Mouse (Mus musculus) adipocyte (in vitro differentiated cells): ENCODE results near the gene B3galt5.

Experiments used
- DNase-seq: peaks from one replicate; pipeline ENCODE4 v3.0.0-alpha.2; 2016; ENCODE audit warnings: low spot score

The B3galt5 gene

DNA sequence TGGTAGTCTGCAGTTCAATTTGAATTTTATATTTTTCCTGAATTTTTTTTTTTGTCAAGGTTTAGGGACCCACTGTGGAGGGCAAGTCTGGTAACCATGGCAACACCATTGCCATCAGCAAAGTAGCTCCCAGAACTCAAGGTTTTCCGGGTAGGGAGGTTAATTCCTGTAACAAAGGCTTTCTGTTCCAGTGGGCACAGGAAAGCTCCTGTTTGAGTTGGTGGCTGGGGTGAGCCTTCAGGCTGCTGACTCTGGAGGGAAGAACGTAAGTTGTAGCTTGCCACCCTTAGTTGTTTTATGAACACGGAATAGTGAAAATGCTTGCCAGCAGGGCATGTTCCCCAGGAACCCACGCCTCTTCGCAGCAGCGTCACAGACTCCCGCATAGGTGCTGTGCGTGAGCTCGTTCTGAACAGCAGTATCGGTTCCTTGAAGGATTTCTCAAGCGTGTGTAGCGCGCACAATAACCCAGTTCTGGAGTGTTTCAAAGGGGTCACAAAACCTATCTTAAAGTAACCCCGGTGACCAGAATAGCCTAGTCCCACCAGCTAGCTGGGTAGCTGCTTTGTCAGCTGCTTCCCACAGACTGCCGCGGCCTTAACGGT lies at the start of gene B3galt5:
TSS of gene B3galt5 (plus strand) at position 436 of the 605 bp plus-strand sequence.
- no peak for DNase-seq

DNA sequence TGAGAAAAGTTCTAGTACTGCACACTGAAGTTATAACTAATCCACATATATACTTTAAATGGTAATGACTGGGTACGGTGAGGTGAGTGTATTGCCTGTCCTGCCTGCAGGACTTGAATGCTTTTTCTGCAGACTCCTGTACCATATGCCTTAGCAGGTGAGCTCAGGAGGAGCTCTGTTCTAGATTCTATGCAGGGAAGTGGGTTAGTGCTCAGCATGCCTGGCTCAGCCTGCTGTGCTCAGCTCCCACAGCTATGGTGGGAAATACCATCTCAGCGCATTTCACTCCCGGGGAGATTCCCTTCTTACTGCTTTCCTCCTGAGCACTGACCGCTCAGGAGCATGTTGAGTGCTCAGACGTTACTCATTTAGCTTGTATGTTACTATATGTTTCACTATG lies 48.0 kb upstream of the B3galt5 start:
- DNase-seq: no peak

DNA sequence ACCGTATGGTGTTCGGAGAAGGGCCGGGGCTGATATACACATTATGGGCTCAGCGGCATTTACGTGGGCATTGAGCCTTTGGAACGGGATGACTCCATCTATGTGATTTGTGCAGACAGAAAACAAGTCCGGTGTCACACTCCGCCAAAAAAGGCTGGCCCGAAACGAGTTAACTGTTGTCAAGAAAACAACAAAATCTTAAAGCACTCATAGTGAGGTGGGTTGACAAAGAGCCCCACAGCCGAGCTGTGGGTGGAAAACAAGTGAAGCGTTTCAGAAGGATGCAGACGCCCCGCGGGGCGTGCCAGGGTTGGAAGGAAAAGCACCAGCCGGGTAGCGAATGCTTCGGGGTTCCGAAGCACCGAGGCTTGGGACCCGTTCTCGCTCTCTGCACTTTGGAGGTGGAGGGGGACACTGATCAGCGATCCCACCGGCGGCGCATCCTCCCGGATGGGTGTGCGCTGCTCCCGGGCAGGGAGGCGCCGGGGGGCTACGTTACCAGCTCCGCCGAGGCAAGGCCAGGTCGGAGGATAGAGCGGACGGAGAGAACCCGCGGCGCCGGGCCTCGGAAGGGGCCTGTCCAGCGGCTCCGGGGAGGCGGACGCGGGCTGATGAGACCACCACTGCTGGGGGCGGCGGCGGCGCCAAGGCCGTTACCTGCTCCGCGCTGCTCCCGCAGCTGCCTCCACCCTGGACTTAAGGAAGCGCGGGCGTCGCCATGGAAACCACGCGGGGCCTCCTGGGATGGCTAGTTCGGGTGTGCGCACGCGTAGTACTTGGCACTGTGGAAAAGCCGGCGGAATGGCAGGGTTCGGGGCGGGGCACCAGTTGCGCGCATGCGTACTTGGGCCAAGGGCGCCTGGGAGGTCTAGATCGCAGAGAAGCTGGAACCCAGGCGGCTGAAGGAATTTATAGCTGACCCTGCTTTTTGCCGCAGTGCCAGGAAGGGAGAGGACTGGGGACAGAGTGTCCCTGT lies 43.8 kb upstream of the B3galt5 start, which contains the start of gene Lca5l:
TSS of gene Lca5l (minus strand) at position 741 of the 976 bp plus-strand sequence.
- peak; percentile 100 for DNase-seq

DNA sequence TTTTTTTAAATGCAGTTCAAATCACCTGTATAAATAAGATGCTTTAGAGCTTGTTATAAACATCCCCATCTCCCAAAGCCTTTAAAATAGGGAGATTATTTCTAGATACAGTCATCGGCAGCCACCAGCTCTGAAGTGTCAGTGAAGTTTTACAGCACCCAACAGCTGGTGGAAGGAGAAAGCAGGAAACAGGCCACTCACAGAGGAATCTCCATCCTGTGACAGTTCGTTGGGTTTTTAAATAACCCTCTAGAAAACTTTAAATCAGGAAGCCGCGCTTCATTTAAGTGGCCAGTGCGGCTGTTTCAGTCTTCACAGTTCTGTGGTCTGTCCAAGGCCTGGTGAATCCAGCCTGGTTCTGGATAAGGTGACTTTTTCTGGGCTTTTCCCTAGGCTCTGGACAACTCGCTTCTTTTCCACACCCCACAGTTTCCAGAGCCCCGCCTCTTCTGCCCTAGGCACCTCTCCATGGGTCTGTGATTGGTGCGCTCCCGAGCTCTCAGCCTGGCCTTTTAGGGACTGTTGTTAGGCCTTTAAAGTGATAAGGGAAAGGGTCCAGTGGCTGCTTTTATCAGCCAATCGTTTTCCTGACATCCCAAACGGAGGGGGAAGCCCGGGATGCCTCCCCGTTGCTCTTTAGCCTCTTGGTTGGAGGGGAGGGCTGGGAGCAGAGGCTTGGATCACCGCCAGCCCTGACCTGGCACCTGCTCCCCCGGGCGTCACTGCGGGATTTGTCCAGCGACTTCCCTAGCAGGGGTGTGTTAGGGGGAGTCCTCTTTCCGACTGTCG lies 35.5 kb upstream of the B3galt5 start, which contains the start of gene Sh3bgr:
TSS of gene Sh3bgr (plus strand) at position 538 of the 789 bp plus-strand sequence.
- DNase-seq: no peak

DNA sequence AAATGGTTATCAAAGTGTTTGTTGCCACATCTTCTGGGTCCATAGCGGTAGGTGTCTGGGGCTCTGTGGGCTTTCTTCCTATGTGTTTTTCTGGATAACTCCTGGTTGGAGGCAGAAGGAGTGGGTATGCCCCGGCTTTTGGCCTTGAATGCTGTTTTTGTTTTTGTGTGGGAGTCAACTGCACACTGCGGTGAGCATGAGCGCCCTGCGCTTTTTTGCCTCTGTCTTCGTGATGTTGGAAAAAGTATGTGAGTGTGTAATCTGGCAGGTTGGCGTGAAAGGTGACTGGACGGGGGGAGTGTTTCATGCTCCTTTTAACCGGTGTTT lies 34.9 kb upstream of the B3galt5 start:
- DNase-seq: no peak

DNA sequence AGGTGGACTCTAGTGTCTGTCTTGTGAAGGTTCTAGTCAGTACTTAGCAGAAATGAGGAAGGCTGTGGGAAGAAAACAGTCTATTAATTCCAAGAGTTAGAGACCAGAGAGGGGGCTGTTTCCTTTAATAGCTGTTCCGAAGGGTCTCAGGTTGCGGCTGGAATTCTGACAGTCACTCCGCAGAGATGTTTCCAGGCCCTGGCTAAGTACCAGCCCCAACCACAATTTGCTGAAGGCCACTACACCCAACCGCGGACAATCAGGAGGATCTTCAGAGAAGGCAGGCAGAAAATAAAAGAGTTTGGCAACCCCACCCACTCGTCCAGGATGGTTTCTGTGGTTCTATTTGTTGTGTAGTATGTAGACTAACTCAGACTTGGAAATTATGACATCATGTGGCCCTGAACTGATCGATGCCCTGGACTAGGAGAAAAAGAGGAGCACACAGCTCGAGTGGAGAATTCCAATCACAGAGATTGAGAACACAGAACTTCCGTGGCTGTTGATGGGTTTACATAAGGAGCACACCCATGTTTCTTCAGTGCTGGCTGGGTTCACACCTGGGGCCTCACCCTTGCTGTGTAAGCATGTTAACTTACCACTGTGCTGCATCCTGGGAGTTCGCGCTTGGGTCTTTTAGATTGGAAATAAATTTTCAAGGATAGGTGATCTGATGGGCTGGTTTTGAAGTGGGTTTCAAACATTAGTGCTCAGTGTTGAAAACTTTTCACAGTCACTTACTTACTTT lies 33.9 kb upstream of the B3galt5 start:
- DNase-seq: no peak

DNA sequence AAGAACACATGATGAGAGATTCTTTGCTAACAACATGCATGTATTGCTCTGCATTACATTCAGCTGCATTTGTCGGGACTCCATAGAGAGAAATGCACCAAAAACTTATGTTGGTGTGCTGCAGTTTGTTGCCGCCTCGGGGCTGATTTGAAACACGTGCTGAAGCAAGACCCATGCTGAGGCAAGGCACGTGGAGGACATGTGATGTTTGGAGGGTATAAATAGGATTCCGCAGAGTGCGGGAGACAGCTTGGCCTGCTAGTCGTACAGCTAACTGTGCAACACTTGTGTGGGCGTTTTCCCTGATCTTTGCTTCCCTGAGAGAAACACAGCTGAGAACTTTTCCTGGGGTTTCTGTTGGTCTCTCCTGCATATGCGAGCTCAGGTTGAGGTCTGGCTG lies 25.8 kb upstream of the B3galt5 start:
- DNase-seq: no peak

DNA sequence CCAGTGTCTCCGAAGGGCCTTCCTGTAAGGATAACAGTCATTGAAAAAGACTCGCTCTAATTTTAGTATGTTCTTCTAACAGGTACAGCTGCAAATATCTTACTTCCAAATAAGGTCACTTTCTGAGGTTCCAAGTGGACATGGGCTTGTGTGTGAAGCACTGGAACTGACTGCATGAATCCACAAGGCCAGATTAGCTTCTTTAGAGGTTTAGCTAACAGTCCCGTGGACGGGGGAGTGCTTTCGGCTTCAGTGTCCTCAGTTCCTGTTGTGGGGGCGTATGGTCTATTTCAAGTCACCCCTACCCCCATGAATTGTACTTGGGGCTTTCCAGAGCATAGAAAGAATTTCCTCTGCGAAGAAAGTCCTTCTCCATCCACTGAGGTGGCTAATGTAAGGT lies 24.7 kb upstream of the B3galt5 start:
- DNase-seq: no peak

DNA sequence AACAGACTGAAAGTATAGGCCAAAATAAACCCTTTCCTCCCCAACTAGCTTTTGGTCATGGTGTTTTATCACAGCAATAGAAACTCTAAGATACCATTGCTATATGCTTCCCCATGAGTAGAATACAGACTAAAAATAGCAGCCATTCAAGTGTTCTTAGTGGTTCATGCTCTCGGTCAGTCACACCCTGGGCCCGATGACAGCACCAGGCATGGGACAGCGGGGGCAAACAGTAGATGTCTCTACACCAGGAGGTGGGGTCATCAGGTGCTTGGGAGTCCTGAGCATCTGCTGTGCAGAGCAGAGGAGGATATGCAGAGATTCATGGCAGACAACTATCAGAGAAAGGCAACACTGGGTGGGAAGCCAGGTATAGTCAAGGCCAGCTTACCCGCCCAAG lies 22.6 kb upstream of the B3galt5 start:
- no peak for DNase-seq

DNA sequence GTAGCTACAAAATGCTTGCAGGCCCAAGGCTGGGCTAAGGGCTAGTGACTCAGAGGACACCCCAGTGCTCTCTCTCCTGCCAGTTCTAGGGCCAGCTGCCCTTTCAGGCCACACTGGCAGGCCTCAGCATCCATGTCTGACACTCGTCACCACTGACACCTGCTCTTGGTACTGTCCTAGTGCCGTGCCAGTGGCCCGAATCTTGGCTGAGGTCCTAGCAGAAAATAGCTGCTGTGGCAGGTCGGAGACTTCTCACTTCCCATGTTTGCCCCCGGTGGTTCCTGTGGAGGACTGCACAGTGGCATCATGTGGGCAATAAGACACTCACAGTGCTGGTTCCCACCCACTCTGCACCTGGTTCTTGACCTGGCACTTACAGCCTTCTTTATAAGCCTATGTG lies 14.1 kb upstream of the B3galt5 start:
- DNase-seq: no peak

DNA sequence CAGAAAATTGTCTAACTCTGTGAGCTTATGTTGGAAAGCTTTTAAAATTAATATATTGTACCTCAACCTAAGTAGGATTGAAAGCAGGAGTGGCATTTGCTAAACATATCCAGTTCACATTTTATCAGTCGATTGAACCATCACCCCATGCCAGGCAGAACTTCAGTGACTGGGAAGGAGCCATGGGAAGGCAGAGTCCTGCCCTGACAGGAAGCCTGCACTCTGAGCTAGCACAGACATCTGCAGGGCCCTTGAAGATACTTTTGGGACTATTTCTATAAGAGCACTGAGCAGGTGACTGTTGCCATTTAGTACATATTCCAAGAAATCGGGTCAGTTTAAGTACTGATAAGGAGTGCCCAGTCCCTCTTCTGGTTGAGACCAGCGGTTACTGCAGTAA lies 13.6 kb upstream of the B3galt5 start:
- no peak for DNase-seq

DNA sequence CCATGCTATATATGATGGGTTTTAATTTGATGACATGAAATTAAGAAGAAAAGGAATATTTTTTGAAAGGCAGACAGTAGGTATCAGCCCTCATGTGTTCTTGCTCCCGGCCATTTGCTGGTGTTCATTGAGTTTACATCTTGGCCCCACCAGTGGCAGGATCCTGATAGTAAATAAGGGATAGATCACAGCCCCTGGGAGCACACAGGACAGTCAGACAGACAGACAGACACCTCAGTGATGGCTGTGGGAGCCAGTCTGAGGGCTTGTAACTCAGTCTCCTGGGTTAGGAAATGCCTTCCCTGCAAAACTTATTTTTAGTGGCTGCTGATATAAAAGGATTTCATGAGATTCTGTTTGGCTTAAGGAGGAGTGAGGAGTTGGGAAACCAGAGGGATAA lies 13.1 kb upstream of the B3galt5 start:
- no peak for DNase-seq

DNA sequence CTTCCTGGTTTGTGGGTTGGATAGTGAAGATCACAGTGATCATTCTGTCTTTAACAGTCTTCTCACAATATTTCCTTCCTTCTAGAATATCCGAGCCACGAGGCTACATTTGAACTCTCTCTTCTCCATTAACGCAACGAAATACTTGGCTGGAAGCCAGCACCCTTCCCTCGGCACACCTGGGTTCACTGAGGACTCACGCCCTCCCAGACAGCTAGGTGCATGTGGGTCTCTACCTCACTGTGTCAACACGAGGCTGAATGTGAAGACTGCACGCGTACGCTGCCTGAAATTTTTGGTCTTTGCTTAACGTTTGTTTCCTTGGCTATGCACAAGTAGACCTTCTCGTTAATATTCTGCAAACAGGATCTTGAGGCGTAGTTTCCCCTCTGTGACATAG lies 7.2 kb upstream of the B3galt5 start:
- no peak for DNase-seq

DNA sequence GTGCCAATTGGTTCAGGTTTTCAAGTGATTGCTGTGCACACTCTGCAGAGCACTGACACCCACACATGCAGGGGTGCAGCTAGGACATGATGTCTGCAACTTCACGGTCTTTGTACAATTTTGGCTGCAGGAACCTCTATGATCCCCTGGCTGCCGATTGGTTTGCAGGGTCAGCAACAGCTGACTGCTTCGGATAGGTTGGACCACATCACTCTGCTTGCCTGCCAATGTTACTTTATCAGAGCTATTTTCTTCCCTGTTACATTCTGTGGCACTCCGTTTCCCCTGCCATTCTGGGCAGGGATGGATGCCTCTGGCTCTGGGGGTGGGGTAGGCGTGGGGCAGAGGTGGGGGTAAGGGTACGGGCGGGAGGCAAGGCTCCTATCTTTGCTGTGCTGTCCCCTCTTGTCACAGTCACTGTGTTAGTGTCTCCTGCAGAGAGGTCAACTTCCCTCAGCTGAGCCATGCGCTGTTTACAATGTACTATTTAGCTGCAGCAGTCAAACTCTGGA lies 6.5 kb upstream of the B3galt5 start:
- no peak for DNase-seq

DNA sequence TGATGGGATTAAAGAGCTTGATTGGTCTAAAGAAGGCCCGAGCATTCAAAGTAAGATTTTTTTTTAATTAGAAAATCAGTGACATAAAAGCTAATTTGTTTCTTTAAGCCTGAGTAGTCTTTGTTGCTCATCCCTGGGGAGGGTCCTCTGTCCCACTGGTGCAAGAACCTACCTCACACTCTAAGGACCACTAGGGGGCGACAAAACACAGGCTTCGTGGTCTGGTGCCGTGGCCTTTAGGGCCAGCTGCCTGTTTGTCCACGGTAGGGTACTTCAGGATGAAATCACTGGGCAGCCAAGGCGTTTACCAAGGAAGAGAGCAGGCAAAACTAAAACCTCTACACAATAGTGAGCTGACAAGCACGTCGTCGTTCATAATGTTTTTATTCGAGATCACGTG lies 5.2 kb upstream of the B3galt5 start:
- DNase-seq: peak; percentile 78

DNA sequence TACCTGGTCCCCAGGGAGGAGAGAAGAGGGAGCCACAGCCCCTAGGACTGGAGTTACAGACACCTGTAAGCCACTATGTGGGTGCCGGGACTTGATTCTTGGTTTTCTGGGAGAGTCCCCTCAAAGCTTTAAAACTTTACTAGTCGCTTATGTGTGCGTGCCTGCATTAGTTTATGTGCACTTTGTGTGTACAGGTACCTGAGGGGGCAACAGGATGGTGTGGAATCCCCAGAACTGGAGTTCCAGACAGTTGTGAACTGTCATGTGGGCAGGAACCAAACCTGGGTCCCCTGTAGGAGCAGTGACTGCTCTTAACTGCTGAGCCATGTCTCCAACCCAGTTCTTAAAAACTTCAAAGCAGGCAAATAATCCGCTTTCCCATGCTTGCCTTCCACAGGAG lies 4.3 kb upstream of the B3galt5 start:
- DNase-seq: no peak

DNA sequence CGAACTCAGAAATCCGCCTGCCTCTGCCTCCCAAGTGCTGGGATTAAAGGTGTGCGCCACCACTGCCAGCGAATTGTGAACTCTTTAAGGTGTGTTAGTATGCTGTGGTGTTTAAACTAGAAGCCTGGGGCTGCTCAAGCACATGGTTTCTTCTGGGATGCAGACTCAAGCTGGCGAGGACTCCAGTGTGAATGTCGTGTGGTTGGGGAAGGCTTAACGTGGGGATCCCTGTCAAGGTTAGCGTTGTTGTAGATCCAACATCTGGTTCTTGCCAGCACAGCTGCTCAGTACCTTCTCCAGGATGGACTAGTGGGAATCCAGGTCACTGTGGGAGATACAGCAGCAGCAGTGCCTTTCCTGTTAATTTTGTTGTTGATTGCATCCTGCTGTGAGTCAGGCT lies 3.6 kb upstream of the B3galt5 start:
- DNase-seq: no peak

DNA sequence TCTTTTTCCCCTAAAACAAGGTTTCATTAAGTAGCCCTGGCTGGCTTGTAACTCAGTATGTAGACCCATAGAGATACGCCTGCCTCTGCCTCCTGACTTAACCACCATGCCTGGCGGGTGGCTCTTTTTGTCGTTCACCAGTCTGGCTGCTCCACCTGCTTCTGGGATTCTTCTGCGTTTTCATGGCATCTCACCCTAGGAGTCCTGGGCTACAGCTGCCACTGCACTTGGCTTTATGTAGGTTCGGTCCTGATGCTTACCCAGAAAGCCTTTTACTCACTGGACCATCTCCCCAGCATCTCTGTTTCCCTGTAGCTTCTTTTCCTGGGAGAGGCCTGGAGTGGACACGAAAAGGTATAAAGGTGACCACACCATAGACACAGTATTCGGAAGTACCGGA lies 1.6 kb upstream of the B3galt5 start:
- DNase-seq: no peak

DNA sequence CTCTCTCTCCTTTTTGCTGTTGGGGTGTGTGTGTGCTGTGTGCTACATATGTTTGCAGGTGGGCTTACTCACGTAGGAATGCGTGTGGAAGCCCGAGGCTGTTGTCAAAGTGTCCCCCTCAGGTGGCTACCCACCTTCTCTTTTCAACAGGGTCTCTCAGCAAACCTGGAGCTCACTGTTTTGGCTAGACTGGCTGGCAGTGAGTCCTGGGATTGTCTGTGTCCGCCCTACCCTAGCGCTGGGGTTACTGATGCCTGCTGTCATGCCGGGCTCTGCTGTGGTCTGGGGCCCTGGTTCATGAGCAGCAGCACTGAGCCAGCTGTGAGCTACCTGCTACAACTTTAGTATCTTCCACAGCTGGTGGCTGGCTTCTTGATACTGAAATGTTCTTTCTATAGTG lies 8.9 kb downstream of the B3galt5 start:
- no peak for DNase-seq

DNA sequence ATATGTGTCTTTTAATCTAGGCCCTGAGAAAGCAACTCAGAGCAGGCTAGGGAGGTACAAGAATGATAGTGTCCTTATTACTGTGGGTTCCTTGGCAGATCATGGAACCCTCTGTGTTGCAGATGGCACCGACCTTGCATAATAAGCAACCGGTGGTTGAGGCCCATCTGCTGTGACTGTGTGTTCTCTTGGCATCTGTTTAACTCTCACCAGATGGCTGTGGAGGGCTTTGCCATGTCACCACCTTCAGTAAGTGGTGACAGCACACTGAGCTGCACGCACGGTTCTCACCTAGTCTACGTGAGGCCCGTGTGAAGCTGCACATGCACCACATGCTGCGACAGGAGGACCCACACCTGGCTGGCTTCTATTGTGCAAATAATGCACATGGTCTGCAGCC lies 14.0 kb downstream of the B3galt5 start:
- no peak for DNase-seq

DNA sequence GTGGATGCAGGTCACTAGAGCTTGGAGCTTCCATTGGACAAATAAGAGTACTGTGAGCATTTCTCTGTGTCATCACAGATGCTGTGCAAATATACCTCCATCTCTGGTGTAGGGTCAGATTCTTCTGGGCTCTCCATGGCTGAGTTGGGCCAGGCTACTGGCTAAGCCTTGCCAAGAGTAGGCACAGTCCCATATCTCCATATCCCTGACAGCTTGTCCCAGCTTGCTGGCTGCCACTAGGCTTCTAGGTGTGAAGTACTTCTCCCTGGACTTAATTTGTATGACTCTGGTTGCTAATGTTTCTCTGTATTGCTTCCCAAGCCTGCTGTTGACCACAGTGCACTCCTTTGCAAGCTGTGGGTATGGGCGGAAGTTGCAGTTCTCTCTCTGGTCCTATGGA lies 16.5 kb downstream of the B3galt5 start:
- DNase-seq: no peak

DNA sequence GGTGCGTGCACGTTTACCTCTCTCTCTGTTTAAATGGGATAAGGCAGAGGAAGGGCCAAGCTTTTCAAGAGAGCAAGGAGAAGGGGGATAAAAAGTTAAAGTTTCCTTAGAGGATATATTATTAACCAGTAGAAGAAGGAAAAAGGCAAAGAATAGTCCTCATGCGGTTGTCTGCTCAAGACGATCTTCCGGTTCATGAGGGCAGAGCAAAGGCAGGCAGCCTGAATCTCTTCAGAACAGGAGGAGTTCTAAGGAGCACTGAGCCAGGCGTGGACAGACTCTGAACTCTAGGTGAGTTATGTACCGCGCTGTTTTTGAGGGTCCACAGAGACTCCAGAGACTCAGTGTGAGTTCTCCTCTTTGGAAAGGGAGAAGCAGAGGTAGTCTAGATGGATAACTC lies 22.8 kb downstream of the B3galt5 start:
- no peak for DNase-seq
